Comparison of ENCODE assay signal across 8 mouse cellular contexts in the genomic region with DNA sequence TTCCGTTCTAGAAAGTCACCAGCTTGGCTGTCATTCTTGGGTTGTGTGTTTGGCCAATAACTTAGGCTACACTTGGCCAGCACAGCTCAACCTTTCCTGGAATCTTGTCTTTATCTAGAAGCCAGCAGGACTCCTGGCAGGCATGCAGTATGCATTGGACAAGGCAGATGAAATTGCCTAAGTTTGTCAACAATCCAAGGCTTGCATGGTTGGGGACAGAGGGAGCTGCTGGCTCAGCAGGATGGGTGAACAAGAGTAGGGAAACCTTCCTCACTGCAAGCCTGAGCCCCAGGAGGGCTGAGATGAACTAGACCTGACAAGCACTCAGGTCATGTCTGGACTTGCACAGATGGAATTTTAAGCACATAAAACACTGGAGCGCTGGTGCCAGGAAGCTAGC.
DNase-seq lines count a peak whose midpoint lies in the region.

No protein-coding gene starts in this region.

- peak; percentile 30 for DNase-seq in layer of hippocampus, adult 9-11 months
- DNase-seq in layer of hippocampus, adult 11-12 months (ENCODE audit: low spot score), result no peak
- DNase-seq in brain, adult 2 months (ENCODE audit: low read depth, low spot score), result peak; percentile 71
- DNase-seq in gastrocnemius, adult 8-10 months (ENCODE audit: low spot score in 2 of 2), result peak; percentile 57 to 77
- DNase-seq in kidney, postnatal 36 days, result peak; percentile 54 to 62
- no peak for DNase-seq in neural tube, embryonic 10.5 days (ENCODE audit: extremely low spot score, low spot score)
- DNase-seq in right cerebral cortex, postnatal 14 days, result no peak
- DNase-seq in layer of hippocampus, adult 9-10 months (ENCODE audit: low spot score), result no peak

Comparison
In these comparisons a context has a peak if more than half of its experiments do, and no peak if none do; other contexts are left out.
1. DNase-seq: peak in layer of hippocampus, adult 9-11 months (single experiment), brain, adult 2 months (single experiment), gastrocnemius, adult 8-10 months (2 of 2) and kidney, postnatal 36 days (2 of 2); none in layer of hippocampus, adult 11-12 months (single experiment), neural tube, embryonic 10.5 days (single experiment), right cerebral cortex, postnatal 14 days (single experiment) and layer of hippocampus, adult 9-10 months (single experiment).